Mouse (Mus musculus) cortical plate, adult 2 months (tissue): ENCODE data around the gene Setd1a.

Source experiments
- CTCF ChIP-seq: fragments of 200-500 bp; IDR thresholded peaks from 2 replicates; pipeline ENCODE4 v1.5.1; 2011; ENCODE audit warnings: mild to moderate bottlenecking, control low read depth, low read length; ENCODE audit not compliant: insufficient read depth; ENCODE audit errors: extremely low read depth
- POLR2A ChIP-seq: fragments of 200-500 bp; IDR thresholded peaks from 2 replicates; pipeline ENCODE4 v1.6.1; 2011; ENCODE audit warnings: mild to moderate bottlenecking, low read length, control low read depth; ENCODE audit not compliant: insufficient read depth; ENCODE audit errors: extremely low read depth

GRCm38 (mm10) chr7:127748235-127748560 lies 28.3 kb upstream of the Setd1a start:
- TF ChIP-seq POLR2A (no peak), CTCF (no peak)
